Mouse (Mus musculus) erythroblast, embryonic 14.5 days (primary cell): ENCODE measurements around the gene Ssxb8. TPM values are rescaled to one million over a fixed set of nuclear protein-coding genes. Genes with fewer than 3 reads are reported as not detected.
"Not testable (repeated sequence)": the region's sequence is repeated elsewhere in the genome, so short reads cannot be mapped to it uniquely, and the experiment has no call there.

Source experiments
- H3K27me3 ChIP-seq: 2 replicates; pipeline ENCODE4 v1.6.1; 2012; ENCODE audit warnings: inconsistent platforms; ENCODE audit not compliant: control insufficient read depth
- H3K36me3 ChIP-seq: 2 replicates; pipeline ENCODE4 v1.6.1; 2012; ENCODE audit warnings: mild to moderate bottlenecking, inconsistent platforms; ENCODE audit not compliant: control insufficient read depth
- H3K4me1 ChIP-seq: 2 replicates; pipeline ENCODE4 v1.6.1; 2012; ENCODE audit warnings: inconsistent platforms; ENCODE audit not compliant: control insufficient read depth
- H3K4me3 ChIP-seq: replicated peaks from 2 replicates; pipeline ENCODE3; 2012; ENCODE audit warnings: moderate library complexity, mild to moderate bottlenecking, inconsistent platforms
- H3K9me3 ChIP-seq: 2 replicates; pipeline ENCODE4 v1.6.1; 2012; ENCODE audit warnings: low read length, inconsistent platforms, mixed read lengths; ENCODE audit not compliant: control insufficient read depth
- GATA1 ChIP-seq: IDR thresholded peaks from 2 replicates; pipeline ENCODE4 v1.6.1; 2012; ENCODE audit warnings: low read length, inconsistent platforms, mixed read lengths
- TAL1 ChIP-seq: IDR thresholded peaks from 3 replicates; pipeline ENCODE4 v1.6.1; 2012; ENCODE audit warnings: low read length, inconsistent platforms, mixed read lengths
- polyA plus RNA-seq: library from polyadenylated mRNA; stranded (reverse); fragments of >175 nt; gene quantifications from 2 replicates; pipeline ENCODE4 v1.2.3, GENCODE M21; 2012

Ssxb8 gene
- not detected in 2 replicates for polyA plus RNA-seq

DNA sequence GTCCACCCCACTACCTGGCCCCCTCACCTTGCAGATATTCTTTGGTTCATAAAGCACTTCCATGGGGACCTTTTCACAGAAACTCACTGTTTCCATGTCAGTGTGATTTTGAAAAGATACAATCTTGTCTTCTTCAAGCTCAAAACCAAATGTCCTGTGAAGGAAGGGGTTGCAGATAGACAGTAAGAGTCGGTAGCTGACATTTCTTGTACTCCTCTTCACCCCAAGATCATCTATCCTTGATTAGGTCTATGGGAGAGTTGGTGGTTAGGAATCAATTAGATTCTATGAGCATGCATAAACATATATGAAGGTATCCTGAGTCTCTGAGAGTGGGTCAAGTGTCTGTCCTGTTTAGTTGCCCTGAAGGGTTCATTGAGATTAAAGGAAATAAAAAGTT, at the start of gene Ssxb8:
TSS of gene Ssxb8 (minus strand) at position 101 of the 400 bp plus-strand sequence.
- not testable (repeated sequence) for H3K27me3 ChIP-seq, H3K36me3 ChIP-seq, H3K4me3 ChIP-seq, H3K4me1 ChIP-seq, H3K9me3 ChIP-seq

- Histone ChIP-seq H3K9me3 (peaks cover 19% of the 10 kb centered on the region), H3K27me3 (no peaks in the 10 kb centered on the region), H3K4me1 (no peaks in the 10 kb centered on the region), H3K4me3 (no peak overlapping the region), H3K36me3 (no peaks in the 10 kb centered on the region)
- TF ChIP-seq TAL1 (no peak), GATA1 (no peak)
Observed at GRCm38 (mm10) chrX:8732907-8733306, 42.3 kb upstream of the Ssxb8 start.

DNA sequence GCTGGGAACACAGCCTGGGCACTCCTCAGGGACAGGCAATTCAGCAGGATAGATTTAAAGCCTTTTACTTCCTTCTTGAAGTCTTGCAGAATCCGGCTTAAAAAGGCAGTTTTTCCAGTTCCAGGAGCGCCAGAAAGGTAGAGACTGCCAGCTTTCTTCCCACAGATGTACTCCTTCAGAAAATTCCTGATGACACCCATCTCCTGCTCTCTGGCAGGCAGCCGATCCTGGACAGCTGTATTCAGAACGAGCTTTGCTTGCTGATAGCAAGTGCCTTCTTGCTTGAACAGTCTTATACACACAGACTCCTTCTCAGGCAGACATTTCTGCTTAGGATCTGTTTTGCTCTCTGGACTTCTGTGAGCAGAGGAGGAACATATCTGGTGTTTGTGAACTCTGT, 27.6 kb downstream of the Ssxb8 start:
- H3K36me3 ChIP-seq: no peaks in the 10 kb centered on the region
- H3K4me3 ChIP-seq: no peak overlapping the region
- no peaks in the 10 kb centered on the region for H3K4me1 ChIP-seq
- H3K27me3 ChIP-seq: no peaks in the 10 kb centered on the region
- H3K9me3 ChIP-seq: peaks cover 21% of the 10 kb centered on the region
- no peak for TF ChIP-seq GATA1
- TF ChIP-seq TAL1: no peak

Other genes starting within 250 kb of the Ssxb8 start
- not detected in 2 replicates for gene Ssxb2, start 229.1 kb downstream of the Ssxb8 start, polyA plus RNA-seq
- not detected in 2 replicates for gene Gm14459, start 165.9 kb downstream of the Ssxb8 start, polyA plus RNA-seq
- gene Ssxb6, start 142.6 kb downstream of the Ssxb8 start, polyA plus RNA-seq: not detected in 2 replicates
- not detected in 2 replicates for gene Ssxb3, start 99.0 kb downstream of the Ssxb8 start, polyA plus RNA-seq
- not detected in 2 replicates for gene Ssx9, start 57.6 kb upstream of the Ssxb8 start, polyA plus RNA-seq
- gene Ssxb5, start 112.8 kb upstream of the Ssxb8 start, polyA plus RNA-seq: not detected in 2 replicates
- not detected in 2 replicates for gene Gm6592, start 153.2 kb upstream of the Ssxb8 start, polyA plus RNA-seq
- gene Gm5751, start 183.4 kb upstream of the Ssxb8 start, polyA plus RNA-seq: not detected in 2 replicates
- not detected in 2 replicates for gene B630019K06Rik, start 201.5 kb upstream of the Ssxb8 start, polyA plus RNA-seq